Mouse (Mus musculus) retina, adult 2 months (tissue): ENCODE results near the gene Acot12.

Experiments
- DNase-seq: peaks from one replicate; pipeline ENCODE4 v3.0.0-alpha.2; 2012; ENCODE audit warnings: low read depth, low spot score

Acot12 gene

DNA sequence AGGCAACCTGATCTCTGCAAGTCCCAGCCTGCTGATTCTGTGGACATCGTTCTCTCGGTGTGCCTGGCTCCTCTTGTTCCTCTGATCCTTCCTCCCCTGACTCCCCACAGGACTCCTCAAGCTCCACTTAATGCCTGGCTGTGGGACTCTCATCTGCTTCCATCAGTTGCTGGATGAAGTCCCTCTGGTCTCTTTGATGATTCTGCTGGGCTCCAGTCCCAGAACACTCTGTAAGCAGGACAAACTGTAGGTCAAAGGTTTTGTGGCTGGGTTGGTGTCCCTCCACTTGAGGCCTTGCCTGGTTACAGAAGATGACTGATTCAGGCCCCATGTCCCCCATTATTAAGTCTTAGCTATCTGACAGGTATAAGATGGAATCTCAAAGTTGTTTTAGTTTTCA, 84.8 kb downstream of the Acot12 start:
- no peak for DNase-seq

DNA sequence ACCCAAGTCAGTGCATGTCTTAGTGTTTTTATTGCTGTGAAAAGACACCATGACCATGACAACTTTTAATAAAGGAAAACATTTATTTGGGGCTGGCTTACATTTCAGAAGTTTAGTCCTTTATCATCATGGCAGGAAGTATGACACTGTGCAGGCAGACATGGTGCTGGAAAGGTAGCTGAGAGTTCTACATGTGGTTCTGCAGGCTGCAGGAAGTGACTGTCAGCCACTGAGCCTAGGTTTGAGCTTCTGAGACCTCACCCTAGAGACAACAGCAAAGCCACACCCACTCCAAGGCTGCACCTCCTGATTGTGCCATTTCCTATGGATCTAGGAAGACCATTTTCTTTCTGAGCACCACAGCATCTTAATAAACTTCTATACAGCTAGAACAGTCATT, 86.6 kb downstream of the Acot12 start:
- DNase-seq, result no peak
